Mouse (Mus musculus) thymus, adult 2 months (tissue): ENCODE results near the gene Nhlrc1.

Experiments
- CTCF ChIP-seq: fragments of 200-500 bp; IDR thresholded peaks from 2 replicates; pipeline ENCODE4 v1.5.1; 2012; ENCODE audit warnings: mild to moderate bottlenecking, control low read depth, low read length, moderate library complexity, borderline replicate concordance; ENCODE audit not compliant: control insufficient read depth, poor library complexity, insufficient read depth; ENCODE audit errors: extremely low read depth
- POLR2A ChIP-seq: fragments of 200-500 bp; IDR thresholded peaks from 2 replicates; pipeline ENCODE4 v1.6.1; 2012; ENCODE audit warnings: mild to moderate bottlenecking, low read length, control low read depth, moderate library complexity; ENCODE audit not compliant: control insufficient read depth, poor library complexity, insufficient read depth; ENCODE audit errors: extremely low read depth

GRCm38 (mm10) chr13:46986208-46986607 lies 28.4 kb downstream of the Nhlrc1 start:
- TF ChIP-seq CTCF, result no peak
- no peak for TF ChIP-seq POLR2A
